Mouse (Mus musculus) kidney, postnatal 4 days (tissue): ENCODE measurements around the gene Zdhhc18.

Experiments used
- DNase-seq, 2 experiments: peaks; one replicate each; pipeline ENCODE4 v3.0.0; 2021; ENCODE audit warnings: mixed read lengths in 2 of 2

Gene Zdhhc18

DNA sequence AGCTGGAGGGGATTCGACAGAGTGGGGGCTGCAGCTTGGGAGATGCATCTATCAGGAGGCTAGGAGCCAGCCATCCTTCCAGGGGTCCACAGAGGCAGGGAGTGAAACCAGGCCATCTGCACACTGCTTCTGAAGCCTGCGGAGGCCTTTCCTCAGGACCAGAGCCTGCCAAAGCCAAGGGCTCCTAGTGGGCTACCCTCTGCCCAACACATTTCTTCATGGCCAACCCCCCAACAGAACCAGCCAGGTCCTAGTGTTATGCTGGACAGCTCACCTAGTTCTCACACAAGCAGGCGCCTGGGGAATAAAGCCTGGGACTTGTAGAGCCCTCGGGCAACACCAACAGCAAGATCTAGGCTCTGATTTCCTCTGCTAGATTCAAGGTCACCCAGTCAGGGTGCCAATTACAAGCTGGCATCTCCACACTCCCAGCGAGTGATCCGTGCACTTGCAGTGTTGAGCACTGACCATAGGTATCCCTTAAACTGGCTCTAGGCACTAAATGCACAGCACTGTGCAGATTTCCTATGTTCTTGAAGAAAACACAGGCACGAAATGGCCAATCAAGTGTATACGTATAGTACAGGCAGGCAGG is 19.5 kb downstream of the Zdhhc18 start:
- no peak for DNase-seq

DNA sequence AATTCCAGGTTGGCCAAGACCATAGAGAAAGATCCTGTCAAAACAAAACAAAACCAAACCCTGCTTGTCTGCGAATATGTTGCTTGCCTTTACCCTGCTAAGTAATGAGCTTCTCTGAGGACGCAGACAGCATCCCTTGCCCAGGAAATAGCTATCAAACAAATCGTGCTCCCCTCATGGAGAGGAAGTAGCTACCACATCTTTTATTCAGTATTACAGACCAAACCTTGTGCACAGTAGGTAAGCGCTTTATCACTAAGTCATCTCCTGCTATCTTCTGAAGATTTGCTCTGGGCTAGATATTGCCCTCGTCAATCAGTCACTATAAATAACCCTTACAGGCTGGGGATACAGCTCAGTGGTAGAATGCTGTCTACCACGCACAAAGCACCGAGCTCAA is 20.8 kb downstream of the Zdhhc18 start:
- no peak for DNase-seq

DNA sequence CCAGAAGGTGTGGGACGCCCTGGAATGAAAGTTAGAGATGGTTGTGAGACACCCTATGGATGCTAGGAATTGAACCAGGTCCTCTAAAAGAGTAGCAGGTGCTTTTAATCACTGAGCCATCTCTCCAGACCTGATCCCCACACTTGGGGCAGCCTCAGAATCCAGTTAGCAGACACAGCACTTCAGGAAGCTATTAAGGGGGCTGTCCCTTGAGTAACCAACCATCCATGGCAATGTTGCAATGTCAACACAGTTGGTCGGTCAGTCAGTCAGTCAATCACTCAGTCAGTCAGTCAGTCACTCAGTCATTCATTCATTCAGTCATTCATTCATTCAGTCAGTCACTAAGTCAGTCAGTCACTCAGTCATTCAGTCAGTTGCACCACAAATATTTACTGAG is 21.4 kb downstream of the Zdhhc18 start:
- DNase-seq, result no peak

DNA sequence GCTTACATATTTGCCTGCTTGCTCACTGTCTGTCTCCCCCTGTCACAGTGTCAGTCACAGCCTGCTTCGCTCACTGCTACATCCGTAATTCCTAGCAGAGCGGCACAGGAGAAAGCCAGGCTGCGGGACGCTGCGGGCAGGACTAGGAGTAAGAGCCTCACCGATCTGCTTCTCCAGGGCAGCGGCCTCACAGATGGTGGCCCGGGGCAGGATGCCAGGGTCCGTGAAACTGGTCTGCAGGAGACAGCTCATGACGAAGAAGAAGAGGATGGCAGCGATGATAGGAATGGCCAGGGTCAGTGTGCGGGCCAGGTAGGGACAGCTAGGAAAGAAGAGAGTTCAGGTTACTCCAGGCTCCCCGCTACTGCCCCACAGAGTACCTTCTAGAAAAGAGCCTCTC is 22.9 kb downstream of the Zdhhc18 start:
- no peak for DNase-seq

DNA sequence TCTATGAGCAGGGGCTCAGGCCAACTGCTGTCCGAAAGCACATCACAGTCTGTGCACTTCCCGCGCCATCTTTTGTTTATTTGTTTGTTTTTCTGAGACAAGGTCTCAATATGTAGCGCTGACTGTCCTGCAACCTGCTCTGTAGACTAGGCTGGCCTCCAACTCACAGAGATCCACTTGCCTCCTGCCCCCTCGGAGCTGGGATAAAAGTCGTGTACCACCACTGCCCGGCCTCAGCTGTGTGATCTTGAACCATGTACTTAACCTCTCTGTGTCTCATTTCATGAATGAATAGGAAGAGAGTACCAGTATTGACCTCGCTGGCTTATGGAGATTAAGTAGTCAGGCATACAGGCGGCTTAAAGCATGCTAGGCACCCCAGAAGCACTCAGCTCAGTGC is 23.3 kb downstream of the Zdhhc18 start:
- DNase-seq, result no peak

DNA sequence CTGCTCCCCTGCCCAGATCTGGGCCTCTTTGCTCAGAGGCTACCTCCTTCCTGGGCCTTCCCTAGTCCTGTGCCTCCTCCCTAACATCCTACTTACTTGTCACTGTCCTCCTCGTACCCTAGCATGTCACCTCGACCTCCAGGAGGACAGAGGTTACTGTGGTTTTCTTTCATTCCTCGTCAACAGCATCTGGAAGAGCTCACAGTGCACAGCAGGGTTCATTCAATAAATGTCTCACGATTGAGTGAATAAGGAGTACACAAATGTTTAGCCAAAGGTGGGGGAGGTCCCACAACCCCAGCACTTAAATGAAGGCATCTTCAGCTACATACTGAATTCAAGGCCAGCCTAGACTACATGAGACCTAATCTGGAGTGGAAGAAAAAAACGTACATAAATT is 23.7 kb downstream of the Zdhhc18 start:
- DNase-seq, result no peak

DNA sequence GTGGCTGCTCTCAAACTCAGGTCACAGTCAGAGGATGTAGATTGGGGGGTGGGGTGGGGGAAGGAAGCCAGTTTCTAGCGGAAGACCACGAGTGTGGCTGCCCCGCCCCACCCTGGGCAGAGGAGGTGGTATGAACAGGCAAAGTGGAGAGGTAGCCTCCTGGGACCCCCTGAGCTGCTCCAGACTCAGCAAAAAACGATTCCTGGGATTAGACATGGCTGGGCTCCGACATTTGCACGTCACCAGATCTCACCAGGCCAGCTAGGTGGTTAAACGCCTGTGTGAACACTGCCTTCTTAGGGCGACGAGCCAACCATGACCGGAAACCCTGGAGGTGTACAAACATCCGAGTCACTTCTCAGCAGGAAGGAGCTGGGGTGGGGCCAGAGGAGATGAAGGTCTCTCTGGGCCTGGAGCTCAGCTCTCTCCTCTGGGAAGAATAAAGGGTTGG is 24.3 kb downstream of the Zdhhc18 start:
- peak; percentile 80 to 87 for DNase-seq

DNA sequence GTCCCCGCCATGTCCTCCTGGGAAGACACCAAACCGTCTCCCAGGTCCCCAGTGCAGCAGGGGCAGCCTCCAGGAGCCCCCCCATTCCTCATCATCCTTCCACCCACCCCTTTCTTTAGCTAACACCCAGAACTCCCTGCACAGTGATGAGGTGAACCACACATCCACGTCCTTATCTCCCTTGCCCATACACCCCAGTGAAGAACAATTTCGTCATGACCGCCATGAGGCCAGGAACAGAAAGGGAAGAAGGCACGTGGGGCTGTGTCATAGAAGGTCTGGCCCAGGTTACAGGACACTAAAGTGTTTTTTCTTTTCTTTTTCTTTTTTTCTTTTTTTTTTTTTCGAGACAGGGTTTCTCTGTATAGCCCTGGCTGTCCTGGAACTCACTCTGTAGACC is 25.1 kb downstream of the Zdhhc18 start:
- no peak for DNase-seq

DNA sequence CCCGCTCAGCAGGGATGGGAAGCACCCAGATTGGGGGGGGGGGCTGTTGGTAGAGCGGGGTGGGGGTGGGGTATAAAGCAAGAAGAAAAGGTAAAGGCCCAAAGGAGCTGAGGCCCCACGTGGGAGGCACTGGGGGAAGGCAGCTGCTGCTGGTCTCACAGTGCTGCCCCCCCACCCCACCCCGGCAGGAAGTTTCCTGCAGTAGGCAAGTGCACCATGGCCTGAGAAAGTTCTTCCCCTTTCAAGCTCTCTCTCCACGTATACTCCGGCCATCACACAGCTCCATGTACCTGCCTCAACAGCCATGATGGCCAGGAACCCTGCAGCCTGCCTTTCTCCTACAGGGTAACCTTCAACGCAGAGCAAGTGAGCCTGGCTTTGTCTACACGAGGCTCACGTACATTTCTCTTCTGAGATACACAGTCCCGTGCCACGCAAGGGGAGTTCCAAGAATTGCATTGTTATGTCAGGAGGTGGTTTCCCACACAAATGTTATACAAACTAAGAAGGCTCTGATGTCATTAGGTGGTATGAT is 27.7 kb downstream of the Zdhhc18 start:
- no peak for DNase-seq

DNA sequence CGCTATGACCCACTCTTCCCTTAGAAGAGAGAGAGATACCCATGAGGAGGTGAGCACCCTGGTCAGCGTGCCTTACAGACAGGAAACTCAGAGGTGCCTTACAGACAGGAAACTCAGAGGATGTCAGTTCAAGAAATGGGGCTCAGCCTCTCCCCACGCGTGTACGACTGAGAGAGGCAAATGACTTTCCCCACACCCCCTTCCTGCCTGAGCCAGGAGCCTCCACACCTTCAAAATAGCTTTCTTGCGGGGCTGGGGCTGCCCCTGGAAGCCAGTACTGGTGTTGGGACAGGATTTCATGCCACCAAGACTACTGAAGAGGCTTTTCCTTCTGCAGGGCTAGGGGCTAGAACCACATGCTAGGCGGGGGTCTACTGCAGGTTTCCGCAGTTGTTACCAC is 29.3 kb downstream of the Zdhhc18 start:
- no peak for DNase-seq

DNA sequence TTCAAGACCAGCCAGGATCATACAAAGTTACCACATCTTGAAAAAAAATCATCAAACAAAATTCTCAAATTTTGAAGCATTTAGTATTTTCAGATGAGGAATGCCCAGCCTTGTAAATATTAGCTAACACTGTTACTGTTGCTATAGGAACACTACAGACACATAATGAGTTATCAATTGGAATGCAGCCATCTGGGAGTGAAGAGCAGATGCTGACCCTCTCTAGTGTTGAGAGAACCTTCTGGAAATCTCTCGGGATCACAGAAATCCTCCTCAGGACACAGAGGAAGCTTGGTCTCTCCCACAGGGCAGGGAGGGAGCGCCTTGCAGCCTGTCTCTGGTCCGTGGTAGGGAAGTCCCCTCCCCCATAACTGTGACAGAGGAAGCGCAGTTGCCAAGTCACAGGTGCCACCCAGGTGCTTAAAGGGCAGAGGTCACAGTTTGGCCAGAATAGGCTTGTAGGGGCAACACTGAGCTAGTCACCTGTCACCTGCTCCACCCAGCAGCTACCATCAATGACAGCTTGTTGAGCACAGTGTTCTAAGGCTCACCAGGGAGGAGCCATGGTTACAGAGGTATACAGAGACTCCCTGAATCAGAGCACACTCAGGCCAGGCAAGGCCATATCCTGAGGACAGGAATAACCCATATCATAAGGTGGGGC is 30.3 kb downstream of the Zdhhc18 start:
- DNase-seq, result no peak

DNA sequence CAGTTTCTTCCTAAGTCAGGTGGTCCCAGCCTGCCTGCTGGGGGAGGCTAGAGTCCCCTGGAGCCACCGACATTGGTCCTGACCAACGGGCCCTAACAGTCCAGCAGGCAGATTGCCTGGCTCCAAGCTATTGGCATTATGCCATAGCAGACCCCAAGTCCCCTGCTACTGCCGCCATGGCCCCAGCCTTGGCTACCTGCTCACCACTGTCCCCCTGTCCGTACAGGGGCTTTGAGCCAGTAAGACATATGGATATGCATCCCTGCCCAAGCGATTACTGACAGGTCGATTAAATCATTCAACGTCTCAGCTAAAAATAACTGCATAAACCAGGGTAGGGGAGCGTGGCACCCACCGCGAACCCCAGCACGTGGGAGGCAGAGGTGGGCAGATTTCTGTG is 32.0 kb downstream of the Zdhhc18 start:
- no peak for DNase-seq

DNA sequence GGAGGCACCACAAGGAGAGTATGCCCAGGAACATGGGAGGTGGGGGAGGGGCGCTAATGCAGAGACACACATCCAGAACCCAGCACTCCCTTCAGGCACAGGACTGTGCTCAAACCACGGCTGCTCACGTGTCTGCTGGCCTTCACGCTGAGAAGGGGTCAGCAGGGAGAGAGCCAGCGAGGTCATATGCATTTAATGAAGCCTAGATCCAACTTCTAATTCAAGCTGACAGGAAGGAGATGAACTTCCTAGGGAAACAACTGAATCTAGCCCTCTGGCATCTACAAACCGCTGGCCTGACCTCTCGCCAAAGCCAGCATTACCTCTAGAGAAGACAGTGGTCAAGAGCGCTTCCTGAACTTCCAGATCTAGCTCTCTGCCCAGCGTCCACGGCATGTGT is 34.5 kb downstream of the Zdhhc18 start:
- DNase-seq, result peak in 1 of 2 experiments; percentile 35

DNA sequence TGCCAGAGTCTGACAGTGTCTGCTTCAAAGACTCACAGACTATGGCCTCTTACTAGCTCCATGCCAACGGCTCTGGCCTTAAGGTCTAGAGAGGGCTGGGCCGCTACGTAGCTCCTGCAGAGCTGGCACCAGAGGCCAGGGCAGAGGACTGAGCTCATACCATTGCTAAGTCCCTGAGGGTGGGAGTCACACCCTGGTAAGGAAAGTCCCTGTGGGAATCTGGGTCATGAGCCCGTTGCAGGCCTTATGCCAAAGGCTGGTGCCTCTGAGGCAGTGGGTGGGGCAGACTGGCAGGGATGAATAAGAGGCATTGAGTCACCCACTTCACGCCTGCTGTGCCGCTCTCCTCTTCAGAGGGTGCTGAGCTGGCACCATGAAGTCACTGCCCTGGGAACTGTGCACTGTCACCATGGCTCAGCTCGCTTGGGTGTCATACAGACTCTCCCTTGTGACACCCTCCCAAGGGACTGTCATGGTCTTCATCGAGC is 35.6 kb downstream of the Zdhhc18 start:
- no peak for DNase-seq

DNA sequence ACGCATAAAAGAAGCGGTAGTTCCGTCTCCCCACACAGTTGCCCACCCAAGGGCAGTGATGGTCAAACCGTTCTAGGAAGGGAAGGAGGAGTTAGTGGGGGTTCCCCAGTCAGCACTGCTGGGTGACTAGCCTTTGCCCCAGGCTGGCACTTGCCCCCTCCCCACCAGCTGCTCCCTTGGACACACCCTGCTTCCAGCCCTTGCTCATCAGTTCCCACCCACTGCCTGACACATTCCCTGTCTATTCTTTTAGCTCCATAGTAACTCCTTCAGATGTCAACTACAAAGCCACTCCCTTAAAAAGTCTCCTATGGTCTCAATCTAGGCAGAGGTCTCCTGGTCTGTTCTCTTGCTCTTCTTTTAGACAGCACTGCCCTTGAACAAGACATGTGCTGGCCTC is 36.1 kb downstream of the Zdhhc18 start:
- DNase-seq, result no peak

DNA sequence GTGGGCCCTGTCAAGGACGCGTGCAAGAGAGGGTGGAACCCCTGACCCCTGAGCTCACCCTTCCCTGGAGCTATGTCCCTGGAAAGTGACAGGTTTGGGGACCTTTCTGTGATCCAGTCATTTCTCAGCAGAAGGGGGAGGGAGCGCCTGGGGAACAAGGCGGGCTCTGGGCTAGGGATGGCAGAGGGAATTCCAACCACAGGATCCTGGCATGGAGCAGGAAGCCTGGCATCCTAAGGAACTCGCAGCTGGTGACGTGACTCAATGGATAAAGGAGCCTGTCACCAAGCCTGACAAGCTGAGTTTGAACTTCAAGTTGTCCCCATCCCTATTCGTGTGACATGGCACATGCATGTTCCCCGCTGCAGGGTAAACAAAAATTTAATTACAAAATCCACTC is 36.9 kb downstream of the Zdhhc18 start:
- no peak for DNase-seq

DNA sequence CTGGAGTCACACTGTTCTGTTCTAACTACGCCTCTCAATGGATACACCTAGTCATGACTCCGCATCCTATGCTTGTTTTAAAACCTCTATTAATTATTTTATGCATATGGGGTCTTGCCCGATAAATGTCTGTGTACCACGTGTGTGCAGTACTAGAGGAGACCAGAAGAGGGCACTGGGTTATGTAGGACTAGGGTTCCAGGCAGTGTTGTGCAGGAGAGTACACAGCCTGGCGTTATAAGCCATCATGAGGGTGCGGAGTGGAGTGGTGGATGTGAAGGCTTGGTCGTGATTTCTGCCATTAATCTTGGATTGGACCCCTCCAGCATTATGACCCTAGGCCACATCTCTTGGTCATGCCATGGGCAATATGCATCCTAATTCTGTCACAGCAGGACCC is 37.5 kb downstream of the Zdhhc18 start:
- no peak for DNase-seq

DNA sequence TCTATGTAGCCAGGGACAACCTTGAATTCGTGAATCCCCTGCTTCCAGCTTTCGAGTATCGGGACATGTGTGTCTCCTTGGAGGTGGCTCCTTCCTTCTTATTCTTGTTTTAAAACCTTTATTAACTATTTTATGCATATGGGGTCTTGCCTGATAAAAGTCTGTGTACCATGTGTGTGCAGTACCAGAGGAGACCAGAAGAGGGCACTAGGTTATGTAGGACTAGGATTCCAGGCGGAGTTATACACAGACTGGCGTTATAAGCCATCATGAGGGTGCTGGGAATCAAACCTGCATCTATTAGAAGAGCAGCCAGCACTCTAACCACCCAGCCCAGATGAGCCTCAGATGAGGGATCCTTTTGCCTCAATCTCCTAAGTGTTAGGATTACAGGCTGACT is 38.1 kb downstream of the Zdhhc18 start:
- no peak for DNase-seq

DNA sequence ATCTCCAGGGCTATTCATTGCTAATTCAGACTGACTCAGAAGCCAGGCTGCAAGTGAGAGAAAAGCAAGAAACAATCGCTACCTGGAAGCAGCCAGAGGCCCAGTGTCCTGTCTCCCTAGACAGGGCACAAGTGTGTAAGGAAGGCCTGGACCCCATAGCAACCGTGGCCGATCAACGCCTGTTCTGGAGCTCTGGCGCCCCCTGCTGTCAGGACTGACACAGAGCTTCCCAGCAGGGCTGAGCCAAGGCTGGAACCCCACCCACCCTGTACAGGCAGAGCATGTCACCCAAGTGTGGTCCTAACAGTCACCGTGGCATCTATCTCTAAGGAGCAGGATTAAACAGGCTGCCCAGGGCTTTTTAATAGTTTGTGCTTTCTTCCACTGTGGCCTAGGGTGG is 40.2 kb downstream of the Zdhhc18 start:
- peak; percentile 92 to 93 for DNase-seq

DNA sequence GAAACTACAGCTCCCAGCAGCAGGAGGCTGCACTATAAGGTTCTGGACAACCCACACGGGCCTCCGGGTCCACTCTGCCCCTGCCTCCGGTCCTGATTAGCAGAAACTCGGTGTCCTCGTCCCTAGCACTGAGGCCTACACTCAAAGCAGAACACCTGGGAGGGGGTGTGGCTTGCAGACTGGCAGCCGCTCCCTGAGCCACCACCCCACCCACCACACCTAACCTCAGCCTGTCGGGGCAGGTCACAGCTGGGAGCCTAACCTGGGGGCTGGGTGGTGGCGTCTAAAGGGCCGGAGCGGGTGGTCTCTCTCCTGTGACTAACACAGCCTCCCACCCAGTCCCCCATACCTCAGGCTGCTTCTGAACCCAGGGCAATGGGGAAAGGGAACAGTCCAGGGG is 42.7 kb downstream of the Zdhhc18 start:
- no peak for DNase-seq

DNA sequence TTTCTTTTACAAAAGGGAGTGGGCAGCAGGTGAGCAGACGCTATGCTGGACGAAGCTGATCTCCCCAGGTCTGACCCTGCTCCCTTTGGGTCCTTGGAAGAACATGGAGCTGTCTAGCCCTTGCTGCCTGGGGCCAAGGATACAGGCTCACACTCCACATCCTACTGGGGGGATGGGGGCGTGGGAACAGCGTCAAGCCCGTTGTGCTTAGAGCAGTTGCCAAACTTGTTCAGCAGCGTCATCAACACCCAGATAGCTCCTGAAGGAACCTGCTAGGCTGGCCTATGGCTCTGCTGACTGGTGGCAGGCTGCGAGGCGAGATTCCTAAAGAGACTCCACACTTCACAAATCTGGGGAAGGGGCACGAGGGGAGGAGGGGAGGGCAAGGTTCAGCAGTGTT is 44.6 kb downstream of the Zdhhc18 start:
- peak in 1 of 2 experiments; percentile 45 for DNase-seq

DNA sequence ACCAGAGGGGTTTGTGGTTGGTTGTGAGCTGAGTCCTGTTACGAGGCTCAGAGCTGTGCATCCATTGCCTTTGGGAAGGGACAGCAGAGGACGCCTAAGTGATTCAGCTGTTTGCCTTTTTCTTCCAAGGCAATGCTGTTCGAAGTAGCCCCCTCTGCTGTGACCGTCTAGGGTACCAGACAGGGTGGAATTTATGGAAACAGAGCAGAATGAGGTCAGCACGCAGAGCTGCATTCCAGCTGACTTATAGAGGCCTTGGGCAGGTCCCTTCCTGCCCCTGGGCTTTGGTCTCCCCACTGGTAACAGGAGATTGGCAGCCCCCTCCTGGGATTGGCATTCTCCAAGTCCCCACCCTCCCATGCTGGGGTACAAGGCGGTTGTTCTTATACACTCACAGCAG is 45.1 kb downstream of the Zdhhc18 start:
- DNase-seq, result no peak

DNA sequence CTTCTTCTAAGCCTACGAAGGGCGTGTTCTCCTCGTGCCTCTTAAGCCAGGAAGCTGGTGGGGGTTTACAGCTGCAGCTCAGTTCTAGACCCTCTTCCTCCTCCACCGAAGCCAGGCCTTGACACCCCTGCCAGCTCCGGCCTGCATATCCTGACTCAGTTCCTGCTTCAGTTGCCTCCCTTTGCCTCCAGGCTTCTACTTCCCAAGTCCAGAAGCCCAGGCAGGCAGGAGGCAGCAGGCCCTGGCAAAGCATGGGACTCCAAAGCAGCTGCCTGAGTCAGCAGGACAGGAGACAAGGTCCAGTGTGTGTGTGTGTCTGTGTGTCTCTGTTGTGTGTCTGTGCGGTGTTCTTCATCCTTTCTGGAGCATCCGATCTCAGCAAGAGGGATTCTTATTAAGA is 45.8 kb downstream of the Zdhhc18 start:
- peak in 1 of 2 experiments; percentile 22 for DNase-seq

DNA sequence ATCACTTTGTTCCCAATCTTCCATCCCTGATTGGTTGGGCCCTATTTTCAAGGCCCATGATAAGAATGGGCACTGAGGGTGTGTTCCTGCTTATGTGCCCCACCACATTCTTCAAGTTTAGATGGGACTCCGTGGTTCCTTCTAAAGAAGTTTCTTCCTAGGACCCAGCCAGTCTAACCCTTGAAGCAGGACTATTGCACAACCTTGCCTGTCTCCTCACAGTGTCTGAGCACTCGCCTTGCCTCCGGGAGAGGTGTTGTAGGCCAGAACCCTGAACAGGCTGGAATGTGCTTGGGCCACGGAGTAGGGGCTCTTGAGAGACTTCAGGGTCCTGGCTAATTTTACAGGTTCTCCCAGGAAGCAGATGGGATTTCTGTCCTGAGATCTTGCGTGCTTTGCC is 46.9 kb downstream of the Zdhhc18 start:
- DNase-seq, result no peak
